Mouse (Mus musculus): ENCODE results near the gene Sspo. TPM values are rescaled to one million over a fixed set of nuclear protein-coding genes. Genes with fewer than 3 reads are reported as not detected.
"Not testable (repeated sequence)": the region's sequence is repeated elsewhere in the genome, so short reads cannot be mapped to it uniquely, and the experiment has no call there.

The Sspo gene
- polyA plus RNA-seq, 1 experiment from 2014 or later = 0.61 TPM

DNA sequence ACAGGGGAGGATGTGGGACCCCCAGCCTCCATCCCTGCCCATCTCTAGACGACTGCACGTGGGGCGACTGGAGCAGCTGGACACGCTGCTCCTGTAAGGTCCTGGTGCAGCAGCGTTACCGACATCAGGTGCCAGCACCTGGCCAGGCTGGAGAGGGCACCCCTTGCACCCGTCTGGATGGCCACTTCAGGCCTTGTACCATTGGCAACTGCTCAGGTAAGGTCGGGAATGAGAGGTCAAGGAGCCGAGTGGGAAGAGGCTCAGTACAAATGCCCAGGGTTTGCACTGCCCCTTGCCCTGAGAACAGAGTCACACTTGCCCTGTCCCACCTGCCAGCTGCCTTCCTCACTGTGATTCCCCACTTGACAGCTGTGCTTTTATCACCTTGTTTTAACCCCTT lies 43.3 kb downstream of the Sspo start:
- WGBS = 57% methylated on average over 9 of the region's 9 CpGs
- Histone ChIP-seq H3K36me3 (no peaks in the 10 kb centered on the region), H3K9ac (no peak overlapping the region), H3K27me3 (replicated peaks) (peaks cover 42% of the 10 kb centered on the region), H3K4me2 (no peak overlapping the region), H3K9me3 (replicated peaks) (no peaks in the 10 kb centered on the region), H3K27ac (ENCODE audit: poor library complexity, severe bottlenecking) (no peak overlapping the region), H3K4me1 (replicated peaks) (peaks cover 21% of the 10 kb centered on the region), H3K4me3 (no peak overlapping the region)
- ATAC-seq (ENCODE audit: insufficient number of reproducible peaks, low FRiP score) = no peak

DNA sequence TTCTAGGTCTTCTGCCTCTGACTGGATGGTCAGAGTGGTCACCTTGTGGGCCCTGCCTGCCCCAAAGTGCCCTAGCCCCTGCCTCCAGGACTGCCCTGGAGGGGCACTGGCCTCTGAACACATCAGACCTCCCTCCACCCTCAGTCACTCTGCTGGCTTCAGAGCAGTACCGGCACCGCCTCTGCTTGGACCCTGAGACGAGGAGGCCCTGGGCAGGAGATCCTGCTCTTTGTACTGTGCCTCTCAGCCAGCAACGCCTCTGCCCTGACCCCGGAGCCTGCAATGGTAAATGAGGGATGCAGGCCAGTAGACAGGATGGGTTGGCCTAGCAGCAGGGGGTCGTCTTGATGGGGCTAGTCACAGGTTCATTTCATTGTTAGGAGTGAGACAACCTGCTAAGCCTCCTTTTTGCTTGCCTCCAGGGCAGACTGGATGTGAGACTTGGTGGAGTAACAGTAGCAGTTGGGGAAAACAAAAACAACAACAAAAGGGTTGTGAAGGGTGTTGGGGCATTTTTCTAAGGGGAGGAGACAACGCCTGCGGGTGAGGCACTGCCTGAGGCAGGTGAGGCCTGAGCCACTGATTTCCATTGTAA lies 45.2 kb downstream of the Sspo start:
- 31% methylated on average over 8 of the region's 8 CpGs for WGBS
- H3K4me3 ChIP-seq = no peak overlapping the region
- H3K9ac ChIP-seq = no peak overlapping the region
- no peak overlapping the region for H3K4me2 ChIP-seq
- H3K27ac ChIP-seq (ENCODE audit: poor library complexity, severe bottlenecking) = no peak overlapping the region
- ATAC-seq (ENCODE audit: insufficient number of reproducible peaks, low FRiP score) = no peak
- peaks cover 38% of the 10 kb centered on the region for H3K27me3 ChIP-seq (replicated peaks)
- H3K36me3 ChIP-seq = no peaks in the 10 kb centered on the region
- no peaks in the 10 kb centered on the region for H3K9me3 ChIP-seq (replicated peaks)
- peaks cover 8% of the 10 kb centered on the region for H3K4me1 ChIP-seq (replicated peaks)

DNA sequence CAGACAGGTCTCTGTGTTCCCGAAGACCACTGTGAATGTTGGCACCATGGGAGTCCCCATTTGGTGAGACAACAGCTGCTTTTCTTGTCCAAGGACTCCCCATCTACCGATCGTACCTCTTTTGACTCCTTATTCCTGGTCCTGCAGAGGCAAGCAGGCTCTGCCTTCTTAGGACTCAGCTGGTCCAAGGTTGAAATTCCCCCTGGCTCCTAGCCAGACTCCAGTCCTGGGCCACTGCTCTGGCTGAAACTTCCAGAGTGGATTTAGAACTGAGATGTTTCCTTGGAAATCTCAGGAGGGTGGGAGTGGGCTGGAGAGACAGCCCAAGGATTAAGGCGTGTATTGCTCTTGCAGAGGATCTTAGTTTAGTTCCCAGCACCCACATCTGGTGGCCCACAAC lies 49.5 kb downstream of the Sspo start:
- H3K4me1 ChIP-seq (replicated peaks) = no peaks in the 10 kb centered on the region
- no peak overlapping the region for H3K4me2 ChIP-seq
- no peak overlapping the region for H3K4me3 ChIP-seq
- no peaks in the 10 kb centered on the region for H3K9me3 ChIP-seq (replicated peaks)
- H3K9ac ChIP-seq = no peak overlapping the region
- no peaks in the 10 kb centered on the region for H3K36me3 ChIP-seq
- no peak overlapping the region for H3K27ac ChIP-seq (ENCODE audit: poor library complexity, severe bottlenecking)
- no peak for ATAC-seq (ENCODE audit: insufficient number of reproducible peaks, low FRiP score)
- 93% methylated on average over 4 of the region's 4 CpGs for WGBS
- H3K27me3 ChIP-seq (replicated peaks) = peaks cover 19% of the 10 kb centered on the region

DNA sequence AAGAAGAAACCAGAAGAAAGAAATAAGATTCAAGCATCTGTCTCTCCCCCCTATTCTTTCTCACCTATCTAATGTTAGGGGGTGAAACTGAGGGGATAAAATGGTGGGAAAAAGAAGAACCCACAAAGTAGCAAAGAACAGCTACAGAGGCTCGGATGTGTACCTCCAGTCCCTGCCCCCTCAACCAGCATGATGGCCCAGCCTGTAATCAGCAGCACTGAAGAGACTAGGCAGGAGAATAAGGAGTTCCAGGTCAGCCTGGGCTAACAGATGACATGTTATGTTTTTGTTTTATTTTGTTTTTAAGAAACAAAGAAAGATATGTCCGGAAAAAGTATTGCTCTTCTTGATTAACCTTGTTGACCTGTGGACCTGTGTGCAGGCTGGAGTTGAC lies 55.8 kb downstream of the Sspo start:
- Histone ChIP-seq H3K9me3 (replicated peaks) (no peaks in the 10 kb centered on the region), H3K4me3 (peak overlapping the region; percentile 71; the same call in 1 of the 2 replicates), H3K4me1 (replicated peaks) (peaks cover 5% of the 10 kb centered on the region), H3K36me3 (no peaks in the 10 kb centered on the region), H3K4me2 (peak overlapping the region; percentile 93), H3K9ac (no peak overlapping the region), H3K27ac (ENCODE audit: poor library complexity, severe bottlenecking) (no peak overlapping the region), H3K27me3 (replicated peaks) (no peaks in the 10 kb centered on the region)
- WGBS = 8% methylated on average over 2 of the region's 2 CpGs
- peak; percentile 22; the same call in 1 of the 2 replicates for ATAC-seq (ENCODE audit: insufficient number of reproducible peaks, low FRiP score)

DNA sequence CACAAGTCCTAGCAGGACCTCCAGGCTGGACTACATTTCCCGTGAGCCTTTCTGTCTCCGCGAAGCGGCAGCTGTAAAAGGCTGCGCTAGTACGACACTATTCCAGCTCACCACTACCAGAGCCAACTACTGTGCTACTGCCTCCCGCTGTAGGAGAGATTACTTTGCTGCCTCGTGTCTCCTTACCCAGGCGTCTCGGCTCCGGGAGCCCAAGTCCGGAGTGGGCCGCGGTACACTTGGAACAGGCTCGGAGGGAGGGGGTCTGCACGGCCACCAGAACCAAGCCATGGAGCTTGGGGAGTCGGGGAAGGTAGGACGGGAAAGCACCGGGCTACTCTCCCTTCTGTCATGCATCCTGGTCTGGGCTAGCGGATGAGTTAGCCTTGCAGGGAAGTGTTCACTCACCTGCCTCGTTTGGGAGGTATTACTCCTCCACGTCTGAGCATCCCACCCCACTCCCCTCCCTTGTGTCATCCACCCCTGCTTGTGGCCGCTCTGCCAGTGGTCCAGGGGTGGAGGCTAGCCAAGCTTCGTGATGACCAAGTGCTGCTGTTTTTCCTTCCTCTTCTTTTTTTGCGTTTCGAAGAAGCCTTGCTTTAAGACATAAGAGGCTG lies 56.3 kb downstream of the Sspo start:
- Histone ChIP-seq H3K4me1 (replicated peaks) (peaks cover 5% of the 10 kb centered on the region), H3K36me3 (no peaks in the 10 kb centered on the region), H3K4me3 (peak overlapping the region; percentile 71), H3K4me2 (peak overlapping the region; percentile 93), H3K9me3 (replicated peaks) (no peaks in the 10 kb centered on the region), H3K27ac (ENCODE audit: poor library complexity, severe bottlenecking) (peak overlapping the region; percentile 37; the same call in 1 of the 2 replicates), H3K9ac (peak overlapping the region; percentile 76), H3K27me3 (replicated peaks) (no peaks in the 10 kb centered on the region)
- ATAC-seq (ENCODE audit: insufficient number of reproducible peaks, low FRiP score) = peak; percentile 93
- under 1% methylated on average over 26 of the region's 26 CpGs for WGBS

DNA sequence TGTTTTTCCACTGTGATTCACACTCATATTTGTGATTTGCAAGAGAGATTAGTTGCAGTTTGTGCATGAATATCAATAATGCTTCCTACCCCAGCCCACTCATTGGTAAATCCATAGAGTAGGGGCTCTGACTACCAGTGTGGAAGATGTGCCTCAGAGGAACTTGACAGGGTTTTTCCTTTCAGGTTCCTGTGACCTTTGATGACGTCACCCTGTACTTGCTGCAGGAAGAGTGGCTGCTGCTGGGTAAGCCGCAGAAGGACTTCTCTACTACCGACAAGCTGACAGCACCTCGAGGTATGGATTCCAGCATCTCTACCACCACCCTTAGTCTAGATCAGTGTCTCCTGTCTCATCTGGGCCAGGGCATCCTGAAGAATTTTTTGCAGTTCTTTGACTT lies 60.1 kb downstream of the Sspo start:
- WGBS = 68% methylated on average over 4 of the region's 4 CpGs
- ATAC-seq (ENCODE audit: insufficient number of reproducible peaks, low FRiP score) = no peak
- H3K4me2 ChIP-seq = no peak overlapping the region

DNA sequence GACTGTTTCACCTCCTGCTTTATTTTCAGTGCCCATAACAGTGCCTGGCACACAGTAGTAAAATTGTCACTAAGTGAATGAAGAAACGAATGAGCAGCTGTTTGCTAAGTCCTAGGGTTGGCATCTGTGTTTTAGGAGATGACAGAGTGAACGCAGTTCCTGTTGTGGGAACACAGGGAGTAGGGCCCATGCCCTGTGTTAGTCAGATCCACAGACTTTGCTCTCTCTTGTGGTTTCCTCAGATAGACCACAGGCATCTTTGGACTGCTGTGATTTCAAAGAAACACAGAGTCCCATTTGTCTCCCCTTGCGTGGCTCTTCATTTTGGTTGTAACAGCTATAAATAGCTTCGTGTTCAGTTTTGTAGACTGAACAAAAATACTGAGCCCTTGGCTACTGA lies 62.4 kb downstream of the Sspo start:
- no peak overlapping the region for H3K4me2 ChIP-seq
- WGBS = 75% methylated on average over 4 of the region's 4 CpGs
- no peaks in the 10 kb centered on the region; the same call in 1 of the 2 replicates for H3K9me3 ChIP-seq (replicated peaks)
- ATAC-seq (ENCODE audit: insufficient number of reproducible peaks, low FRiP score) = no peak
- no peak overlapping the region for H3K4me3 ChIP-seq
- no peak overlapping the region for H3K27ac ChIP-seq (ENCODE audit: poor library complexity, severe bottlenecking)
- H3K4me1 ChIP-seq (replicated peaks) = no peaks in the 10 kb centered on the region
- H3K27me3 ChIP-seq (replicated peaks) = no peaks in the 10 kb centered on the region
- H3K9ac ChIP-seq = no peak overlapping the region
- H3K36me3 ChIP-seq = peaks cover 49% of the 10 kb centered on the region

More for the DNA sequence above, 60.1 kb downstream of the Sspo start:
- no peaks in the 10 kb centered on the region for H3K27me3 ChIP-seq (replicated peaks)
- H3K27ac ChIP-seq (ENCODE audit: poor library complexity, severe bottlenecking) = no peak overlapping the region
- H3K9me3 ChIP-seq (replicated peaks) = no peaks in the 10 kb centered on the region; the same call in 1 of the 2 replicates
- peak overlapping the region; percentile 10; the same call in 1 of the 2 replicates for H3K9ac ChIP-seq
- peaks cover 5% of the 10 kb centered on the region for H3K4me1 ChIP-seq (replicated peaks)
- peaks cover 26% of the 10 kb centered on the region for H3K36me3 ChIP-seq
- H3K4me3 ChIP-seq = no peak overlapping the region

DNA sequence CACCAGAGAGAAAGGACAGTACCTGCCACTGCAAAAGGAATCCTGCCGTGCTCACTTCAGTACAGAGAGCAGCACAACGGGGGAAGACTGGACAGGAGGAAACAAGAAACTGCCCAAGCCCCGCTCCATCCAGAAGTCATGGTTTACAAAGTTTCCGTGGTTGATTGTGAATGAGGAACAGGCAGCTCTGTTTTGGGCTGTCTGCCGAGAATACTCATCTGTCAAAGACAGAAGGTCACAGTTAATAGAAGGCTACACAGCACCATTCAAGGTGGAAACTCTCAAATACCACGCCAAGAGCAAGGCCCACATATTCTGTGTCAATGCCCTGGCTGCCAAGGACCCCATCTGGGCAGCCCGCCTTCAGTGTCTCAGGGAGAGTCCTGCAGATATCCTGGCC lies 63.8 kb downstream of the Sspo start:
- Histone ChIP-seq H3K9ac (no peak overlapping the region), H3K27me3 (replicated peaks) (no peaks in the 10 kb centered on the region), H3K4me2 (no peak overlapping the region), H3K27ac (ENCODE audit: poor library complexity, severe bottlenecking) (no peak overlapping the region), H3K4me1 (replicated peaks) (no peaks in the 10 kb centered on the region), H3K4me3 (no peak overlapping the region), H3K9me3 (replicated peaks) (no peaks in the 10 kb centered on the region; the same call in 1 of the 2 replicates), H3K36me3 (peaks cover 64% of the 10 kb centered on the region)
- 81% methylated on average over 7 of the region's 7 CpGs for WGBS
- ATAC-seq (ENCODE audit: insufficient number of reproducible peaks, low FRiP score) = no peak

DNA sequence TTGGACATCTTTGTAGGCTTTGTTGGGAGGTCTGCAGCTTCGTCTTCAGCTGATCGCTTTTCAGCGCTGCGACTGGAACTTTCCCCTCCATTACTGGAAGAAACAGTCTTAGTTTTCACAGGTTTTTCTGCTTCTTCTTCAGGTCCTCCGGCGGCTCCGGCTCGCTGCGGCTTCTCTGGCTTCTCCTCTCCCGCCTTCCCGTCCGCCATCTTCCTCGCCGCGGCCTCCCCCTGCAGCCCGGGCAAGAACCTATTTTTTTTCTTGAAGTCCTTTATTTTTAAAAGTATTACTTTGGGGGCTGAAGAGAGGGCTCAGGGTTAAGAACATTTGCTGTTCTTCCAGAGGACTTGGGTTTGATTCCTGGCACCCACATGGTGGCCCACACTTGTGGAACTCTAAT lies 76.9 kb downstream of the Sspo start:
- H3K4me3 ChIP-seq; H3K27me3 ChIP-seq (replicated peaks); H3K4me1 ChIP-seq (replicated peaks); H3K9ac ChIP-seq; H3K9me3 ChIP-seq (replicated peaks); ATAC-seq (ENCODE audit: insufficient number of reproducible peaks, low FRiP score); H3K27ac ChIP-seq (ENCODE audit: poor library complexity, severe bottlenecking); H3K4me2 ChIP-seq: not testable (repeated sequence)
- 90% methylated on average over 16 of the region's 16 CpGs for WGBS
- peaks cover 16% of the 10 kb centered on the region for H3K36me3 ChIP-seq

DNA sequence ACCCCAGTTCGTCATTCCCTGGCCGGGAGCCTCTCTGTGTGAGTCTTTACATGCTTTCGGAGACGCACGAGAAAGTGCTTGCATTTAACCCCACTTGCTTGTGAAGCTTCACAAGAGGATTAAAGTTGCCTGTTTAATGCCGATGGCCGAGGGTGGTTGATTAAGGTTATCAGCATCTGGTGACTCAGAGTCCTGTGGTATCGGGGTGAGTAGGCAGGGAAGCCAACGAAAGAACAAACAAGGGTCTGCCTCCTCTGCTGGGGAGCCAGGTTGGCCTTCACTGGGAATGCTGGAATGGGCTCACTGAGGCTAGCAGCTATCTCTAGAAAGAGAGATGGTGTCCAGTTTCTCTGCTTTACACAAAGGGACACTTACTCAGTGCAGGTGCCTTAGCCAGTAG lies 79.9 kb downstream of the Sspo start:
- 62% methylated on average over 9 of the region's 9 CpGs for WGBS
- Histone ChIP-seq H3K27ac (ENCODE audit: poor library complexity, severe bottlenecking) (no peak overlapping the region), H3K4me2 (no peak overlapping the region), H3K36me3 (peaks cover 17% of the 10 kb centered on the region), H3K9ac (no peak overlapping the region), H3K4me1 (replicated peaks) (peaks cover 18% of the 10 kb centered on the region), H3K9me3 (replicated peaks) (no peaks in the 10 kb centered on the region), H3K4me3 (no peak overlapping the region), H3K27me3 (replicated peaks) (no peaks in the 10 kb centered on the region)
- no peak for ATAC-seq (ENCODE audit: insufficient number of reproducible peaks, low FRiP score)

DNA sequence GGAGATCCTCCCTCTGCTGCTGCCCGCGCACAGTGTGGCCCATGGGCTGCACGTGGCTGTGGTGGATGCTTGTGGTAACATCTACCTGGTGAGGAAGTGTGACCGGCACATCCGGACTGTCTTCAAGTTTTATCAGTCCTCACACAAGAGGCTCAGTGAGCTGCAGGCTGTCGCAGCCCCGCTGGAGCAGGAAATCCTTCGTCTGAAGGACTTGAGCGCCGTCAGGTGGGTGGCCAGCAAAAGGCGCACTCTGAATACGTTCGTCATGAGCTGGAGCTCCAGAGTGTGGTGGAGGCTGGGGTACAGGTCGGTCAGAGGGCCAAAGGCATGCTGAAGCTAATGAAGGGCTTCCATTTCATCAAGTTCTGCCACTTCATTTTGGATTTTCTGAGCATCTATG lies 81.2 kb downstream of the Sspo start:
- Histone ChIP-seq H3K9ac (no peak overlapping the region), H3K36me3 (peaks cover 17% of the 10 kb centered on the region), H3K4me2 (no peak overlapping the region), H3K4me3 (no peak overlapping the region), H3K4me1 (replicated peaks) (peaks cover 18% of the 10 kb centered on the region), H3K9me3 (replicated peaks) (no peaks in the 10 kb centered on the region), H3K27ac (ENCODE audit: poor library complexity, severe bottlenecking) (no peak overlapping the region), H3K27me3 (replicated peaks) (no peaks in the 10 kb centered on the region)
- 63% methylated on average over 14 of the region's 14 CpGs for WGBS
- no peak for ATAC-seq (ENCODE audit: insufficient number of reproducible peaks, low FRiP score)
